Mouse (Mus musculus): ENCODE measurements around the gene Mast4.

The Mast4 gene

GRCm38 (mm10) chr13:102989616-102990015, 344.7 kb downstream of the Mast4 start:
- DNase-seq (ENCODE audit: low read depth, low spot score): no peak

- no peak for DNase-seq (ENCODE audit: low read depth, low spot score)
These were observed 345.3 kb downstream of the Mast4 start for GRCm38 (mm10) chr13:102988976-102989375.

GRCm38 (mm10) chr13:102988251-102988895, 345.9 kb downstream of the Mast4 start:
- DNase-seq (ENCODE audit: low read depth, low spot score): no peak

- DNase-seq (ENCODE audit: low read depth, low spot score): no peak
These were observed 349.7 kb downstream of the Mast4 start for GRCm38 (mm10) chr13:102984550-102984949.

GRCm38 (mm10) chr13:102973853-102974252, 360.4 kb downstream of the Mast4 start:
- no peak for DNase-seq (ENCODE audit: low read depth, low spot score)

- DNase-seq (ENCODE audit: low read depth, low spot score): no peak
These were observed 370.8 kb downstream of the Mast4 start for GRCm38 (mm10) chr13:102963471-102963870.

- no peak for DNase-seq (ENCODE audit: low read depth, low spot score)
These were observed 375.7 kb downstream of the Mast4 start for GRCm38 (mm10) chr13:102958273-102959270.

GRCm38 (mm10) chr13:102957508-102958272, 376.6 kb downstream of the Mast4 start:
- DNase-seq (ENCODE audit: low read depth, low spot score): no peak

- no peak for DNase-seq (ENCODE audit: low read depth, low spot score)
These were observed 378.8 kb downstream of the Mast4 start for GRCm38 (mm10) chr13:102955506-102955905.

- DNase-seq (ENCODE audit: low read depth, low spot score): no peak
These were observed 384.5 kb downstream of the Mast4 start for GRCm38 (mm10) chr13:102949756-102950155.

GRCm38 (mm10) chr13:102948966-102949365, 385.3 kb downstream of the Mast4 start:
- no peak for DNase-seq (ENCODE audit: low read depth, low spot score)

GRCm38 (mm10) chr13:102947546-102947945, 386.8 kb downstream of the Mast4 start:
- DNase-seq (ENCODE audit: low read depth, low spot score): no peak

- no peak for DNase-seq (ENCODE audit: low read depth, low spot score)
These were observed 388.1 kb downstream of the Mast4 start for GRCm38 (mm10) chr13:102946024-102946821.

GRCm38 (mm10) chr13:102945450-102945849, 388.8 kb downstream of the Mast4 start:
- DNase-seq (ENCODE audit: low read depth, low spot score): no peak

GRCm38 (mm10) chr13:102944516-102944915, 389.8 kb downstream of the Mast4 start:
- DNase-seq (ENCODE audit: low read depth, low spot score): no peak

GRCm38 (mm10) chr13:102942557-102942956, 391.7 kb downstream of the Mast4 start:
- no peak for DNase-seq (ENCODE audit: low read depth, low spot score)

- no peak for DNase-seq (ENCODE audit: low read depth, low spot score)
These were observed 393.8 kb downstream of the Mast4 start for GRCm38 (mm10) chr13:102940476-102940875.

- no peak for DNase-seq (ENCODE audit: low read depth, low spot score)
These were observed 398.1 kb downstream of the Mast4 start for GRCm38 (mm10) chr13:102936233-102936632.

- no peak for DNase-seq (ENCODE audit: low read depth, low spot score)
These were observed 398.5 kb downstream of the Mast4 start for GRCm38 (mm10) chr13:102935788-102936187.

GRCm38 (mm10) chr13:102933702-102934101, 400.6 kb downstream of the Mast4 start:
- no peak for DNase-seq (ENCODE audit: low read depth, low spot score)

- DNase-seq (ENCODE audit: low read depth, low spot score): no peak
These were observed 401.9 kb downstream of the Mast4 start for GRCm38 (mm10) chr13:102932434-102932833.
